Comparison of ENCODE assay signal across 15 mouse cellular contexts in genomic region chr10:83217256-83217655, GRCm38 (mm10).
DNase-seq lines count a peak whose midpoint lies in the region; ATAC-seq and TF ChIP-seq lines count a peak whose summit lies in the region.
"Had no signal": no experiment of that assay in that cellular context is flagged by ENCODE, and none has a peak within 500 bp of the region (broad histone marks: within the 10 kb centered on the region; RNA-seq: fewer than 3 reads in every experiment).

No protein-coding gene starts in this region.

- intact Hi-C loops in heart, postnatal 25 days (cut with DNase I) = no loop called here
- intact Hi-C loops in left cerebral cortex, adult 2 months (cut with DNase I) = no loop called here

- DNase-seq in heart, adult 18-20 months = peak; percentile 48 to 68
- no peak for DNase-seq in heart, embryonic 10.5 days (ENCODE audit: low spot score)
- DNase-seq in MEL (ENCODE audit: low read depth, low spot score) = no peak
- DNase-seq in heart, postnatal 25 days (ENCODE audit: low spot score) = peak; percentile 43
- no peak for DNase-seq in embryo, embryonic 11 days
- no peak for DNase-seq in left cerebral cortex, adult 2 months (ENCODE audit: extremely low spot score in 1 of 2, low spot score in 2 of 2)
- DNase-seq in natural killer cell, adult 2 months (ENCODE audit: low spot score in 2 of 2) = no peak
- DNase-seq: cerebellum, adult 11-12 months; kidney, adult 2 months; layer of hippocampus, adult 9-11 months had no signal

- no peak overlapping the region for H3K27ac ChIP-seq in heart, embryonic 10.5 days
- no peak overlapping the region for H3K27ac ChIP-seq in MEL (ENCODE audit: control insufficient read depth, low read depth, low read length)
- no peak overlapping the region for H3K27ac ChIP-seq in left cerebral cortex, adult 2 months
- H3K27ac ChIP-seq: forebrain, embryonic 10.5 days had no signal

- H3K4me1 ChIP-seq in heart, embryonic 10.5 days = peaks cover 8% of the 10 kb centered on the region
- H3K4me1 ChIP-seq in MEL (ENCODE audit: control insufficient read depth in 1 of 2, insufficient read depth in 2 of 2, low read length in 2 of 2) = peaks cover 12 to 14% of the 10 kb centered on the region in 2 experiments

- no peak overlapping the region for H3K4me3 ChIP-seq in heart, embryonic 10.5 days
- no peak overlapping the region for H3K4me3 ChIP-seq in MEL (ENCODE audit: control insufficient read depth in 1 of 2, insufficient read depth in 1 of 2, low read depth in 2 of 2, low read length in 2 of 2)
- no peak overlapping the region for H3K4me3 ChIP-seq in left cerebral cortex, adult 2 months
- H3K4me3 ChIP-seq: forebrain, embryonic 10.5 days; myocyte had no signal

- H3K9ac ChIP-seq in MEL (ENCODE audit: control insufficient read depth, low read depth, low read length, poor library complexity, severe bottlenecking) = no peak overlapping the region

- 0 out of 2 replicates have a peak, but pooled peaks have one; percentile 8 for ATAC-seq in granulocyte monocyte progenitor cell, adult 5-6 weeks (replicated peaks; ENCODE audit: poor library complexity, severe bottlenecking)
- ATAC-seq: hindbrain, embryonic 16.5 days had no signal

- H3K79me2 ChIP-seq in MEL (ENCODE audit: control insufficient read depth, insufficient read depth, low read length, poor library complexity) = no peaks in the 10 kb centered on the region

- H3K27me3 ChIP-seq in heart, embryonic 10.5 days (ENCODE audit: insufficient read depth, poor library complexity, severe bottlenecking) = no peaks in the 10 kb centered on the region
- H3K27me3 ChIP-seq in MEL (ENCODE audit: control insufficient read depth in 1 of 2, insufficient read depth in 2 of 2, low read length in 2 of 2) = no peaks in the 10 kb centered on the region

- no peaks in the 10 kb centered on the region for H3K9me3 ChIP-seq in heart, embryonic 10.5 days
- H3K9me3 ChIP-seq in MEL (replicated peaks; ENCODE audit: insufficient read depth, low read length) = no peaks in the 10 kb centered on the region
- H3K9me3 ChIP-seq: forebrain, embryonic 10.5 days had no signal

- no peak for TF ChIP-seq POLR2A in MEL (IDR thresholded peaks at IDR 0.05; ENCODE audit: control insufficient read depth in 1 of 2, insufficient read depth in 1 of 2, low read depth in 1 of 2, low read length in 2 of 2, poor library complexity in 1 of 2)

- TF ChIP-seq CTCF in MEL (IDR thresholded peaks at IDR 0.05 in 2 of 3, conservative IDR thresholded peaks at IDR 0.05 in 1 of 3; ENCODE audit: control insufficient read depth in 1 of 3, insufficient read depth in 1 of 3, low read depth in 2 of 3, low read length in 3 of 3, poor library complexity in 1 of 3, severe bottlenecking in 1 of 3) = no peak
- TF ChIP-seq CTCF in left cerebral cortex, adult 2 months (IDR thresholded peaks at IDR 0.05) = no peak

- TF ChIP-seq RAD21 in MEL (IDR thresholded peaks at IDR 0.05; ENCODE audit: low read depth, low read length) = no peak

- WGBS in heart, embryonic 10.5 days = 35% methylated on average over 5 of the region's 5 CpGs

- TF ChIP-seq EP300 in MEL (IDR thresholded peaks at IDR 0.05; ENCODE audit: low read depth in 1 of 2, low read length in 2 of 2) = 0 out of 4 replicates have a peak, but pooled peaks of 1 of the 2 experiments have one; percentile 8

- H3K36me3 ChIP-seq in heart, embryonic 10.5 days = no peaks in the 10 kb centered on the region
- peaks cover 0 to 12% of the 10 kb centered on the region in 2 experiments; a peak in 2 of 4 replicates for H3K36me3 ChIP-seq in MEL (ENCODE audit: control insufficient read depth in 1 of 2, insufficient read depth in 2 of 2, low read length in 2 of 2)
- H3K36me3 ChIP-seq: forebrain, embryonic 10.5 days; G1E had no signal

TF ChIP-seq in MEL, 35 proteins besides CTCF, POLR2A, EP300 and RAD21:
- no peak for TF ChIP-seq E2F4 (IDR thresholded peaks at IDR 0.05; ENCODE audit: borderline replicate concordance, low read depth, low read length)
- no peak for TF ChIP-seq SMC3 (IDR thresholded peaks at IDR 0.05; ENCODE audit: low read depth, low read length)
- no peak for TF ChIP-seq GATA1 (IDR thresholded peaks at IDR 0.05; ENCODE audit: low read depth, low read length)
- peak; percentile 58; the same call in 1 of the 2 replicates for TF ChIP-seq ETS1 (IDR thresholded peaks at IDR 0.05; ENCODE audit: low read depth, low read length)
- TF ChIP-seq MEF2A (IDR thresholded peaks at IDR 0.05; ENCODE audit: extremely low read depth, insufficient replicate concordance, low read depth, low read length, poor library complexity, severe bottlenecking) = no peak

Comparison
In these comparisons a context has a peak if more than half of its experiments do, and no peak if none do; other contexts are left out.
1. DNase-seq: peak in heart, adult 18-20 months (2 of 2) and heart, postnatal 25 days (single experiment); none in heart, embryonic 10.5 days (single experiment), MEL (single experiment), embryo, embryonic 11 days (single experiment), left cerebral cortex, adult 2 months (0 of 2) and natural killer cell, adult 2 months (0 of 2).